Mouse (Mus musculus): ENCODE measurements around the gene Olfr24.
"Not testable (repeated sequence)": the region's sequence is repeated elsewhere in the genome, so short reads cannot be mapped to it uniquely, and the experiment has no call there.

Gene Olfr24

DNA sequence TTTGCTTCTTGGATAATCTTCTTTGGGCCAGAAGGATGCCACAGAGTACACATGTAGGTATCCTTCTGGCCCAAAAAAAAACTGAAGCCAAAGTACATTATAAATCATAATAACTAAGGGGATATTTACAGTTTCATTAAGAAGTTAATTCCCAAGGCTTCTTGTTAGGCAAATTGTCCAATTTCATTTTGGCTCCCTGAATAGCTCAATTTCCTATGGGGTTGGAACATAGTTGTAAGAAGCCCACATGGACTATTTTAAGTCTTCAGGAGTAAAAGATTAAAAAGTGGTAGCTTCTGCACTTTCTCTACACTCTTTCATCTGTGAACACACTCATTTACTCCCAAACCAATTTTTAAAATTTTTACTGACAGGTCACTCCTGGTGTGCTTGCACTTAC is at the start of gene Olfr24:
Gene Olfr24, minus strand, starts transcription at position 101 of the 400 bp plus-strand sequence.
- DNase-seq (ENCODE audit: low read depth, low spot score) = no peak

DNA sequence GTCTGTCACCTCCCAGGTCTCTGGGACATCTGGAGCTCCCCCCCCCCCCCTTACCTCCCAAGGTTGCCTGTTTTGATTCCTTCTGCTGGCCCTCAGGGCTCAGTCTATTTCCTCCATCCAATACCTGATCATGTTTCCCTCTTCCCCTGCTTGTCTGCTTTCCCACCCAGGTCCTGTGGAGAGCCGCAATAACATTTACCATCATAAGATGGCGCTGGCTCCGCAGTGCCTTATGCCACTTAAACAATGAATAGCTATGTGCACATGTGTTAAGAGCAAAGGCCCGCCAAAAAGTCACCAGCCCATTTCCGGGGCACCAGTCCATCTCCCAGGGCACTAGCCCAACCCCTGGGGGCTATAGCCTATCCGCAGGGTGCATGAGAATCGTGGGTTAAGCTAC is 21.5 kb upstream of the Olfr24 start:
- DNase-seq (ENCODE audit: low read depth, low spot score) = no peak

DNA sequence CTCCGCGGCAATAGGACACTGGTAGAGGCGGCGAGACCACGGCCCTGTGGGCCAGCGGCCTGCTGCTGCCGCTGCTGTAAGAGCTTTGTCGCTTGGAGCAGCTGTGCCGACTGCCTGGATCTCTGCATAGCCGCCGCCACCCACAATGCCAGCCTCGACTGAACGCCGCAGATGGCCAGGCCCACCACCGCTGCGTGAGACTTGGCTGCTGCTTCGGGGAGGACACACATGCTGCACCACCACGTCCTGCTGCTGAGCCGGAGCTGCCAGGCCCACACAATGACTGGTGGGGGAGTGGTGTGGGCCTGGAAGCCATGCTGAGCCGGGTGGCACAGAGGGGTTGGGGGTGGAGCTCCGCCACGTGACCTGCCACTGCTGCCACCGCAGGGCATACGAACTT is 15.7 kb upstream of the Olfr24 start:
- DNase-seq (ENCODE audit: low read depth, low spot score) = no peak

DNA sequence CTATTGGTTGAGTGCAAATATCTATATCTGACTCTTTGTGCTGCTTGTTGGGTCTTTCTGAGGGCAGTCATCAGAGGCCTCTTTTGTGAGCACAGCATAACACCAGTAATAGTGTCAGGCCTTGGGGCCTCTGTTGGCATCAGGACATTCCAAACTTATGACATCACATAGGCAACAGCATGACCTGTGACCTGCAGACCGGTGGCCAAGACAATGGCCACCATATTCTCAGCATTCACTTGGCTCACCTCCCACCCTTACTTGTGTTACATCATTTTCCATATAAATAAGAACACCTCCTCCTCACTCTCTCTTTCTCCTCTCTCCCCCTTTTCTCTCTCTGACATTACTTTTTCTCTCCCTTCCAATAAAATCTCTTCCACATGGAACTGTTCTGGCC is 15.2 kb upstream of the Olfr24 start:
- DNase-seq (ENCODE audit: low read depth, low spot score) = peak; percentile 1

DNA sequence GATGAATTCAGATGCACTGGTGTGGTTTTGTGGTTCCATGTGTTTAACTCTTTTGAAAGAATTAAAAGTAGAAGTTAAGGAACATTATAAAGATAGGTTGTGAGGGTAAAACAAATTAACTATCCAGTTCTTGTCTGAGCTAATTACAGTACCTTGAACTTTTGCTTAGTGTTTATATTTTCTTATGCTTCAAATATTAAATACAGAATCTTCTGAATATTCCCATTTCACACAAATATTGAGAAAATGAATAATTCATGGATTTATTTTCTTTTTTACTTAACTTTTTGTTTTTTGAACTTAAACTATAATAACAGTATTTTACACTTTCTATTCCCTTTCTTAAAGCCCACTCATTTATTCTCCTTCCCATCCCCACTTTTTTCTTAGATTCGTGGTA is 8.2 kb downstream of the Olfr24 start:
- no peak for DNase-seq (ENCODE audit: low read depth, low spot score)

DNA sequence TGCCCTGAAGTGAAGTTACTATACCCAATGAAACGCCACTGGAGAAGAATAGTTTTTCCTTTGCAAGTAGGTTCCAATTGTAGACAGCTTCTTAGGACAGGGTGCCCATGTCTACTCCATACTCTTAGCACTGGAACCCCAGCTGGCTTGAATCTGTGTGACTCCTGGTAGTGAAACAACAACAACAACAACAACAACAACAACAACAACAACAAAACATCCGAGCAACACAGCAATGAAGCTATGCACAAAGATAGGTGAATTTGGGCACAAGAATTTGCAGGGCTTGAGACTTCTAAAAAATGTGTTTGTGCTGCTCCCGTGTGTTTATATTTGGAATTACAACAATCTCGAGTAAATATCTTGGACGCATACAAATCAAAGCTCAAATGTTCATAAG is 19.2 kb downstream of the Olfr24 start:
- peak; percentile 61 for DNase-seq (ENCODE audit: low read depth, low spot score)

DNA sequence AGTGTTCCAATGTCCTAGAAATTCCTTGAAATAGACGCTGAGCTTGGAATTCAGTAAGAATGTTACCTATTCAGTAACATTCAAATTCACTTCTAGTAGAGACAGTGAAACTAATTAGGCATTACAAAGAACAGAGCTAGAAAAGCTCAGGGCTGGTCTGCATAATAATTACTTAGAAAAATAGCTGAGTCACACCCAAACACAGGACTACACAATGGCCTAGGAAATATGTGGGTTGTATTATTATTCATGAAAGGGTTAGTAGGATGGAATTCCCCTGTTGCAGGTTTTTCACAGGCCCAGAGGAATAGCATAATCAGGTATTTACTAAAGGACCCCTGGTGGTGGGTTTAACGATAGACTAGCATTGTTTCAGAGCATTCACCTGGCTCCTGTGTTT is 29.6 kb downstream of the Olfr24 start:
- DNase-seq (ENCODE audit: low read depth, low spot score) = not testable (repeated sequence)

DNA sequence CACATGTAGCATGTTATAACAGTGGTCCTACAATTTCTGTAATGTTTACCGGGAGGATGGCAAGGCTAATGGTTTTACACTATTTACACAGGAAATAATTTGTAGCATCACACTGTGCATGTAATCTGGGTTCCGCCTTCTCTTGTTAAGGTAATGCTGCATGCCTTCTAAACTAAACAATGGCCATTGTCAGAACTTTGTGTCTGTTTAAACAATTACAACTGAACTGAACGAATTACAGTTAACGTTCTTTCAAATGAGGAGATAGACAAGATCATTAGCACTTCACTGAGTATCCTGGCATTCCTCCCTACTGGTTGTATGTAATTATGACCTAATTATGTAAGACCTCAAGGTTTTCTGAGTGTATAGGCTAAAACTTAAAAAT is 41.1 kb downstream of the Olfr24 start:
- DNase-seq (ENCODE audit: low read depth, low spot score) = no peak

DNA sequence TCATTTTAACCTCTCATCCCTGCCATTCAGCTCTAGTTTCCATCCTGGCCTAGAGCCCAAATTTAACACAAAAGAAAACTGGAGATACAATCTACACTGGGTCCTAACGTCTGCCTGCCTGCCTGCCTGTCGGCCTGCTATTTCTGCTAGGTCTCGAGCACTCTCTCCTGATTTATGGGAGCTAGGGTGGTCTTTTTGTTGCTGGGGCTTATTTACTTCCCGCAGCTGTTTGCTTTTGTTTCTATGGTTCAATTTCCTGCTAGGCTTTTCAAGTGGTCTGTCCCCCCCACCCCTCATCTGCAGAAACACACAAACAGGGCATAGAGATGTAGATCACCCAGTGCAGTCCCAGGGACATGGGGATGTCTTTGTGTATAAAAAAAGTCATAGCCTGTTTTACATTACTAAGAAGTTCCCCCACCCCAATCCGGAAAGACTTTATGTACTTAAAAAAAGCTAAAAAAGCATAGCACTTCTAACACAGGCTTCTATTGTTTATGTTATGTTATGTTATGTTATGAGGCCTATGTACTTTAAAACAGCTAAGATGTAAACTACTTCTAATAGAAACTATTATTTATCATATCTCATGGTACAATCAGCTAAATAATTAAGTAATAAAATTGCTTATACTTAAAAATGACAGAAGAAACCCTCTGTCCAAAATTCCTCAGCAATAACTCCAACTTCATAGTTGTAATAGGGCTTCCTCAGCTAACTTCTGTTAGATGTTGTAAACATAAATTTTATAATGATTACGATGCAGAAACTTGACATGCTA is 41.7 kb downstream of the Olfr24 start:
- no peak for DNase-seq (ENCODE audit: low read depth, low spot score)

DNA sequence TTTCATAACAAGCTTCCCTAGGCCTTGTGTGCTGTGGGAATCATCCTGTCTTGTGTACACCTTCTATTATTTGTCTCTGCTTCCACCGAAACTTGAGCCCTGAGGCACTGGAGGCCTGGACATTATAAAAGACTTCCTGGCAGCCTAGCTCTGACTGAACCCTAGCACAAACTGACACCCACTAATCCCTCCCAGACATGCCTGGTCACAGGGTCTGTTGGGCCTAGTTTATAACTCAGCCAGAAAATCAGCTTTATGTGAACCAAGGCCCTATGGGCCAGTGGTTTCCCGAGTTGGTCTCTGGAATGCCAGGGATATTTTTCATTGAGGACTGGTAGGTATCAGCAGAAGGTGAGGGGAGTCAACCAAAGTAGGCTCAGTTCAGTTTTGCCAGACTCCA is 42.8 kb downstream of the Olfr24 start:
- DNase-seq (ENCODE audit: low read depth, low spot score) = no peak

DNA sequence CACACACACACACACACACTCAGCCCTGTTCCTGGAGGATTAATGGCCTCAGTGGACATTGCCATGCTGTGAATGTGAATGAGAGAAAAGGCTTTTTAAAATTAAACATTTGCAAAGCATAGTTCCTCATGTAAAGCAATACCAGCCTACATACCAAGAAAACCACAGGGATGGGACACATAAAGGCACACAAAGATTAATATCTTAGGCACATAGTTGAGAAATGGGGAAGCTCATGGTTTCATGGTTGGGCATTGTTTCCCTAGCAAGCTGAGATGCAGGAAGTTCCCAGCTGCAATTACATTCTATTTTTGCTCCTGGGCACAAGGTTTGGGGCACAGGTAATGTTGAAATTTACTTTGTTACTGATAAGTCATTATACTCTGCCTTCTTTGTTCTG is 58.2 kb downstream of the Olfr24 start:
- DNase-seq (ENCODE audit: low read depth, low spot score) = no peak
